Mouse (Mus musculus): Measurements from ENCODE around the gene Gna13. TPM values are rescaled to one million over a fixed set of nuclear protein-coding genes. Genes with fewer than 3 reads are reported as not detected.

Gna13 gene
- total RNA-seq, 2 experiments from 2014 or later = 42.7 to 49.0 TPM

GRCm38 (mm10) chr11:109423294-109423693, 60.7 kb downstream of the Gna13 start:
- DNase-seq = peak; percentile 28

- peak; percentile 99 for DNase-seq
These were observed 63.0 kb downstream of the Gna13 start, which contains the start of gene Amz2 for GRCm38 (mm10) chr11:109425392-109426271. Amz2 (plus strand) TSS chr11:109425946.

GRCm38 (mm10) chr11:109426272-109426586, 63.6 kb downstream of the Gna13 start:
- DNase-seq = no peak

GRCm38 (mm10) chr11:109427353-109427752, 64.7 kb downstream of the Gna13 start:
- no peak for DNase-seq

- DNase-seq = no peak
These were observed 71.7 kb downstream of the Gna13 start for GRCm38 (mm10) chr11:109434233-109434798.

GRCm38 (mm10) chr11:109436889-109437288, 74.3 kb downstream of the Gna13 start:
- no peak for DNase-seq

- no peak for DNase-seq
These were observed 76.6 kb downstream of the Gna13 start for GRCm38 (mm10) chr11:109439209-109439608.

- DNase-seq = peak; percentile 86
These were observed 77.3 kb downstream of the Gna13 start for GRCm38 (mm10) chr11:109439829-109440340.

- DNase-seq = no peak
These were observed 78.0 kb downstream of the Gna13 start for GRCm38 (mm10) chr11:109440641-109441040.

GRCm38 (mm10) chr11:109441119-109441518, 78.5 kb downstream of the Gna13 start:
- DNase-seq = peak; percentile 58

GRCm38 (mm10) chr11:109442166-109442730, 79.6 kb downstream of the Gna13 start:
- no peak for DNase-seq

- DNase-seq = no peak
These were observed 81.0 kb downstream of the Gna13 start for GRCm38 (mm10) chr11:109443468-109444263.

GRCm38 (mm10) chr11:109444600-109444999, 82.0 kb downstream of the Gna13 start:
- DNase-seq = peak; percentile 54

GRCm38 (mm10) chr11:109445438-109446035, 82.9 kb downstream of the Gna13 start:
- DNase-seq = peak; percentile 43

Other genes starting within 250 kb of the Gna13 start
- gene E030025P04Rik, start 218.5 kb upstream of the Gna13 start, total RNA-seq (2021) = not detected
- 1 to 10 TPM in 1 of 2 experiments, under 1 TPM in 1; 0.79 to 1.6 TPM for gene Rgs9, start 64.7 kb upstream of the Gna13 start, total RNA-seq (2021)
- gene 9930022D16Rik, start 51.1 kb downstream of the Gna13 start, total RNA-seq (2021) = not detected
- 10 to 100 TPM; 46.9 to 49.4 TPM for gene Amz2, start 63.1 kb downstream of the Gna13 start, total RNA-seq (2021)
- 1 to 10 TPM; 5.2 to 6.1 TPM for gene Arsg, start 110.5 kb downstream of the Gna13 start, total RNA-seq (2021)
- 10 to 100 TPM; 17.9 to 22.6 TPM for gene Slc16a6, start 110.8 kb downstream of the Gna13 start, total RNA-seq (2021)
- gene Wipi1, start 249.1 kb downstream of the Gna13 start, total RNA-seq (2021) = 10 to 100 TPM; 85.0 to 86.1 TPM

Measured in heart, postnatal 4 days (tissue).